Mouse (Mus musculus) forebrain, embryonic 11.5 days (tissue): ENCODE data around the gene Zfp423. TPM values are rescaled to one million over a fixed set of nuclear protein-coding genes. Genes with fewer than 3 reads are reported as not detected.
A peak's percentile ranks its signal among the peaks of the same experiment; 100 is the strongest.

ENCODE experiments used
- ATAC-seq: fragments of 200-750 bp; cut with Nextera tagmentation; replicated peaks from 2 replicates; pipeline ENCODE4 v1.8.0; 2017; ENCODE audit warnings: moderate TSS enrichment; ENCODE audit not compliant: low FRiP score
- DNase-seq: peaks from one replicate; pipeline ENCODE4 v3.0.0-alpha.2; 2017; ENCODE audit warnings: low spot score
- H3K27ac ChIP-seq: fragments of 300-500 bp; sonication (generic); 2 replicates; pipeline ENCODE4 v1.5.1; 2014; ENCODE audit warnings: low read depth, low read length
- H3K27me3 ChIP-seq: fragments of 300-500 bp; sonication (generic); 2 replicates; pipeline ENCODE4 v1.6.1; 2014; ENCODE audit warnings: mild to moderate bottlenecking, low read length, mixed read lengths; ENCODE audit not compliant: control insufficient read depth, insufficient read depth
- H3K36me3 ChIP-seq: fragments of 300-500 bp; sonication (generic); 2 replicates; pipeline ENCODE4 v1.6.1; 2014; ENCODE audit warnings: mild to moderate bottlenecking, low read length, moderate library complexity, mixed read lengths; ENCODE audit not compliant: control insufficient read depth, insufficient read depth
- H3K4me1 ChIP-seq: fragments of 300-500 bp; sonication (generic); replicated peaks from 2 replicates; pipeline ENCODE4 v1.6.1; 2014; ENCODE audit warnings: low read length, mixed read lengths; ENCODE audit not compliant: control insufficient read depth, insufficient read depth
- H3K4me2 ChIP-seq: fragments of 300-500 bp; sonication (generic); 2 replicates; pipeline ENCODE4 v1.6.1; 2014; ENCODE audit warnings: low read depth, mild to moderate bottlenecking, low read length, moderate library complexity, mixed read lengths; ENCODE audit not compliant: severe bottlenecking
- H3K4me3 ChIP-seq: fragments of 300-500 bp; sonication (generic); 2 replicates; pipeline ENCODE4 v1.5.1; 2014; ENCODE audit warnings: low read depth, low read length
- H3K9ac ChIP-seq: fragments of 300-500 bp; sonication (generic); 2 replicates; pipeline ENCODE4 v1.6.1; 2014; ENCODE audit warnings: low read length
- H3K9me3 ChIP-seq: fragments of 300-500 bp; sonication (generic); 2 replicates; pipeline ENCODE4 v1.6.1; 2016; ENCODE audit warnings: low read length, mixed read lengths; ENCODE audit not compliant: control insufficient read depth
- WGBS: fragments of 180-500 bp; shearing (Covaris S2); extraction: QIAGEN DNeasy Blood & Tissue Kit; methylation state at CpG from one replicate; pipeline ENCODE4 v1.1.7; 2014; 5-methylcytosine and 5-hydroxymethylcytosine counted together
- polyA plus RNA-seq: library from polyadenylated mRNA; unstranded; fragments of >200 nt; fragmentation: Nextera tagmentation; extraction: Ambion mirVana; gene quantifications from 2 replicates; pipeline ENCODE4 v1.2.1, GENCODE M21; 2014

Zfp423 gene
- polyA plus RNA-seq, 1 experiment from 2014 or later, result 44.8 TPM

DNA sequence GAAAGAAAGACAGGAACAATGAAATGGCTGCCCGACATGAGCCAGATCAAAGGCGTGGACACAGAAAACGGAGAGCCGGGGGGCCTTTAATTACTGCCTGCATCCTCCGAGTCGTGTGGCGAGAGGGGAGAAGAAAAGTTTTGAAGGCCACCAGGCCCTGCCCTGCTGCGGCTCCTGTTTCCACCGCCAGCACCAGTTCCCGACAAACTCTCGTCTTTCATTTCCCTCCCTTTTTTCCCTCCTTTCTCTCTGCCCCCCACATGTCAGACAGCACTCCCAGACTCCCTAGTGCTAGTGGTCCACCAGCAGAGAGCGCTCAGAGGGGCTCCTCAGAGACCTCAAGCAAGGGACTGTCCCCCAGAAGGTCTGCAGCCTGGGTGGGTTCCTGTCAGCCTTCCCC is 136.7 kb downstream of the Zfp423 start:
- H3K27ac ChIP-seq, result peak overlapping the region; percentile 68
- H3K36me3 ChIP-seq, result no peaks in the 10 kb centered on the region
- H3K4me1 ChIP-seq, result peaks cover 23% of the 10 kb centered on the region
- peak; percentile 37; the same call in 1 of the 2 replicates for ATAC-seq
- no peaks in the 10 kb centered on the region for H3K9me3 ChIP-seq
- H3K9ac ChIP-seq, result peak overlapping the region; percentile 39
- H3K27me3 ChIP-seq, result no peaks in the 10 kb centered on the region
- 4% methylated on average over 12 of the region's 12 CpGs for WGBS
- H3K4me3 ChIP-seq, result no peak overlapping the region
- peak; percentile 62 for DNase-seq
- H3K4me2 ChIP-seq, result peak overlapping the region; percentile 29

- H3K4me1 ChIP-seq, result peaks cover 23% of the 10 kb centered on the region
- DNase-seq (no peak), ATAC-seq (peak; percentile 31)
- H3K27me3 ChIP-seq, result no peaks in the 10 kb centered on the region
- H3K36me3 ChIP-seq, result no peaks in the 10 kb centered on the region
- H3K9me3 ChIP-seq, result no peaks in the 10 kb centered on the region
- peak overlapping the region; percentile 39 for H3K9ac ChIP-seq
- WGBS, result 35% methylated on average over 11 of the region's 11 CpGs
- peak overlapping the region; percentile 29 for H3K4me2 ChIP-seq
- peak overlapping the region; percentile 68 for H3K27ac ChIP-seq
- H3K4me3 ChIP-seq, result no peak overlapping the region
Measured at GRCm38 (mm10) chr8:87822175-87822574, 137.2 kb downstream of the Zfp423 start.

- H3K4me3 ChIP-seq, result no peak overlapping the region
- no peaks in the 10 kb centered on the region for H3K36me3 ChIP-seq
- no peak overlapping the region for H3K4me2 ChIP-seq
- no peaks in the 10 kb centered on the region for H3K27me3 ChIP-seq
- peaks cover 23% of the 10 kb centered on the region for H3K4me1 ChIP-seq
- no peak overlapping the region for H3K9ac ChIP-seq
- peak overlapping the region; percentile 68 for H3K27ac ChIP-seq
- DNase-seq (peak; percentile 61), ATAC-seq (peak; percentile 57)
- H3K9me3 ChIP-seq, result no peaks in the 10 kb centered on the region
- 68% methylated on average over 2 of the region's 2 CpGs for WGBS
Measured at GRCm38 (mm10) chr8:87821655-87822054, 137.7 kb downstream of the Zfp423 start.

- no peak for DNase-seq
- H3K36me3 ChIP-seq, result no peaks in the 10 kb centered on the region
- H3K9me3 ChIP-seq, result no peaks in the 10 kb centered on the region
- H3K9ac ChIP-seq, result no peak overlapping the region
- ATAC-seq, result no peak
- WGBS, result 91% methylated on average over 3 of the region's 3 CpGs
- H3K4me2 ChIP-seq, result no peak overlapping the region
- H3K4me3 ChIP-seq, result no peak overlapping the region
- peaks cover 21% of the 10 kb centered on the region for H3K4me1 ChIP-seq
- H3K27me3 ChIP-seq, result no peaks in the 10 kb centered on the region
- H3K27ac ChIP-seq, result no peak overlapping the region
Measured at GRCm38 (mm10) chr8:87819263-87819662, 140.1 kb downstream of the Zfp423 start.

DNA sequence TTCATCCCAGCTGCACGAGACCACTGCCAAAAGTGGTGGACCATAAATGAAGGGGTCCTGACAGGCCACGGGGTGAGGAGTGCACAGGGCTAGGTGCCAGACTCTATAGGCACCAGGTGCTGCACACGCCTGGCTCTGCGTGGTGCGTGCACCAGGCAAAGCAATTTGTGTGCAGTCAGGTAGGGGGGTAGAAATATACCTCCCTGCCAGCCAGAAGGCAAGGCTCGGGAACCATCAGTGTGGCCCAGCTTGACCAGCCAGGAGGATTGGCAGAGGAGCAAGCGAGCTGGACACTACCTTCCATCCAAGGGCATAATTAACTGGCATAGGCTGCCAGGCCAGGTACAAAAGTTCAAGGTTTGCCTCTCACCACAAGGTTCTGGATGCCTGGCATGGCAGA is 140.9 kb downstream of the Zfp423 start:
- ATAC-seq (no peak), DNase-seq (no peak)
- WGBS, result 96% methylated on average over 7 of the region's 7 CpGs
- Histone ChIP-seq H3K27ac (no peak overlapping the region), H3K9ac (no peak overlapping the region), H3K36me3 (no peaks in the 10 kb centered on the region), H3K9me3 (no peaks in the 10 kb centered on the region), H3K4me3 (no peak overlapping the region), H3K4me2 (no peak overlapping the region), H3K27me3 (no peaks in the 10 kb centered on the region), H3K4me1 (peaks cover 19% of the 10 kb centered on the region)

GRCm38 (mm10) chr8:87816141-87816540 is 143.3 kb downstream of the Zfp423 start:
- WGBS, result 71% methylated on average over 5 of the region's 5 CpGs
- Histone ChIP-seq H3K4me2 (no peak overlapping the region), H3K4me3 (no peak overlapping the region), H3K36me3 (no peaks in the 10 kb centered on the region), H3K4me1 (0 out of 2 replicates have a peak, but pooled peaks cover under 1% of the 10 kb centered on the region), H3K27ac (no peak overlapping the region), H3K9me3 (no peaks in the 10 kb centered on the region), H3K27me3 (no peaks in the 10 kb centered on the region), H3K9ac (no peak overlapping the region)
- DNase-seq (no peak), ATAC-seq (no peak)

DNA sequence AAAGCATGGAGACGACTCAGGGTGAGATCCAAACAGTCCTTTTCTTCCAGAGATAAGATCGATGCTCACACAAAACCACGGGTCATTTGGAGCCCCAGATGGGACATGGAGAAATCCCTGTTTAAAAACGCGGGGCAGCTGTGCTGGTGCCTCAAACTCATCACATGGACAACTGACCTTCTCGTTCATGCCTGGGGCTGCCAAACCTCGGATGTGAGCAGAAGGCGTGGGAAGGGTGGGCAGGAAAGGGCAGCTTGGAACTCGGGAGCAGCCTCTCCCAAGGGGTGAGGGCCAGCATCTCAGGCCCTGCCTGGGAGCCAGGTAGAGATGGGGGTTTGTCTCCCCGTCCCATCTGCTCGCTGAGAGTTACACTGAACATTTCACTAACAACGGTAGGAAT is 146.7 kb downstream of the Zfp423 start:
- no peak for ATAC-seq
- 88% methylated on average over 12 of the region's 12 CpGs for WGBS

GRCm38 (mm10) chr8:87812069-87812449 is 147.3 kb downstream of the Zfp423 start:
- Histone ChIP-seq H3K4me2 (no peak overlapping the region), H3K9me3 (no peaks in the 10 kb centered on the region), H3K9ac (no peak overlapping the region), H3K4me1 (0 out of 2 replicates have a peak, but pooled peaks cover 3% of the 10 kb centered on the region), H3K27ac (no peak overlapping the region), H3K4me3 (no peak overlapping the region), H3K36me3 (no peaks in the 10 kb centered on the region; the same call in 1 of the 2 replicates), H3K27me3 (no peaks in the 10 kb centered on the region)
- ATAC-seq, result no peak
- no peak for DNase-seq
- WGBS, result 94% methylated on average over 2 of the region's 2 CpGs

More for the DNA sequence above, 146.7 kb downstream of the Zfp423 start:
- H3K4me1 ChIP-seq, result 0 out of 2 replicates have a peak, but pooled peaks cover 3% of the 10 kb centered on the region
- no peak overlapping the region for H3K4me3 ChIP-seq
- H3K4me2 ChIP-seq, result no peak overlapping the region
- H3K27ac ChIP-seq, result no peak overlapping the region
- no peaks in the 10 kb centered on the region; the same call in 1 of the 2 replicates for H3K36me3 ChIP-seq
- no peak for DNase-seq
- no peaks in the 10 kb centered on the region for H3K27me3 ChIP-seq
- no peak overlapping the region for H3K9ac ChIP-seq
- H3K9me3 ChIP-seq, result no peaks in the 10 kb centered on the region

DNA sequence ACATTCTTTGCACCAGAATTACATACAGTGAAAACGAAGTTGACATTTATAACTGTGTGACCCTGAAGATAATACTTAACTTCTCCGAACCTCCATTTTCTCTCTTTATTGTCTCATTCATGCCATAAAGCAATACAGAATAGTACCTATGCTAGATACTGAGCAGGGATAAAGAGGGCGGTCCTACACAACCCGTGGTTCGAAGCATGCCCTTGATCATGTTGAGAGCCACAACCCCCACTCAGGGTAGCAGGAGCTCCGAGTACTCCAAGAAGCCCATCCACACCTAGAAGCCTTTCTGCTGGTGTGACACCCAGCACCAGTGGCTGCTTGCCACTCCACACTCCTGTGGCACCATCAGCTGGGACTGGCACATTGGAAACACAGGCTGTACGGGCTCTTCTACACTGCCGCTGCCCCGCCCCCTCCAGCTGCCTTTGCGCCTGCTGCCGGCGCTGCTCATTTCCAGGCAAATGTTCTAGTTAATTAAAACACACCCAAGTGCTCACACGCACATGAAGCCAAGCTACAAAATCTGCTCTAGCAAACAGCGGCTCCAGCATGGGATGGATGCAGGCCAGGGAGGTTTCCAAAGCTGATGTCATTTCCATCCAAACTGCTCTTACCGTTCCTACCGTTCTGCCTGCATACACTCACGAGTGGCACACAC is 147.9 kb downstream of the Zfp423 start:
- Histone ChIP-seq H3K27me3 (no peaks in the 10 kb centered on the region), H3K4me1 (0 out of 2 replicates have a peak, but pooled peaks cover 3% of the 10 kb centered on the region), H3K9me3 (no peaks in the 10 kb centered on the region), H3K36me3 (no peaks in the 10 kb centered on the region; the same call in 1 of the 2 replicates), H3K9ac (no peak overlapping the region), H3K4me2 (no peak overlapping the region), H3K4me3 (no peak overlapping the region), H3K27ac (no peak overlapping the region)
- ATAC-seq (no peak; the same call in 1 of the 2 replicates), DNase-seq (peak; percentile 71)
- WGBS, result 76% methylated on average over 17 of the region's 17 CpGs
